Comparison of ENCODE assay signal across 1 mouse cellular context in the genomic region with DNA sequence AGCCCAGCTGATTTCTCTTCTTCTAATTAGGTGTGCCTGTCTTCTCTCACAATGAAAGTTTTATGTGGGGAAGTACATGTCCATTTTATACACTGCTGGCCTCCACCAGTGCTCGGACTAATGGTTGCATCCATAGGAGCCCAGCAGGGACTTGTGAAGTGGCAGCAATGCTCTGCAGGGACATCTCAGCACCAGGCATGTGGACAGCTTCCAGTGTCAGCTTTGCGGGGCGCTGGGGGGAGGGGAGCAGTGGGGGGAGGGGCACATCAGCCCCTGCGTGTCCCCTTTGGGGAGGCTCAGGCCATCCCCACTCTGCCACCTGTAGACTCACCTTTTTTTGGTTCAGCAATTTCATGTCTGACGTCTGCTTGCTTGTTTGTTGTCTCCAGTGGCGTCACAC.
TF ChIP-seq lines count a peak whose summit lies in the region.

No protein-coding gene starts in this region.

TF ChIP-seq in CH12.LX, 34 proteins besides CTCF, POLR2A, EP300 and RAD21:
- no peak for TF ChIP-seq ZNF384 (IDR thresholded peaks at IDR 0.05; ENCODE audit: low read depth, low read length)
- 0 out of 2 replicates have a peak, but pooled peaks have one; percentile 41 for TF ChIP-seq CHD2 (IDR thresholded peaks at IDR 0.05; ENCODE audit: low read length)
TF ChIP-seq in CH12.LX: peak in this region for 1.
